Mouse (Mus musculus): ENCODE results near the gene Alox5.
"Not testable (repeated sequence)": the region's sequence is repeated elsewhere in the genome, so short reads cannot be mapped to it uniquely, and the experiment has no call there.

The Alox5 gene

DNA sequence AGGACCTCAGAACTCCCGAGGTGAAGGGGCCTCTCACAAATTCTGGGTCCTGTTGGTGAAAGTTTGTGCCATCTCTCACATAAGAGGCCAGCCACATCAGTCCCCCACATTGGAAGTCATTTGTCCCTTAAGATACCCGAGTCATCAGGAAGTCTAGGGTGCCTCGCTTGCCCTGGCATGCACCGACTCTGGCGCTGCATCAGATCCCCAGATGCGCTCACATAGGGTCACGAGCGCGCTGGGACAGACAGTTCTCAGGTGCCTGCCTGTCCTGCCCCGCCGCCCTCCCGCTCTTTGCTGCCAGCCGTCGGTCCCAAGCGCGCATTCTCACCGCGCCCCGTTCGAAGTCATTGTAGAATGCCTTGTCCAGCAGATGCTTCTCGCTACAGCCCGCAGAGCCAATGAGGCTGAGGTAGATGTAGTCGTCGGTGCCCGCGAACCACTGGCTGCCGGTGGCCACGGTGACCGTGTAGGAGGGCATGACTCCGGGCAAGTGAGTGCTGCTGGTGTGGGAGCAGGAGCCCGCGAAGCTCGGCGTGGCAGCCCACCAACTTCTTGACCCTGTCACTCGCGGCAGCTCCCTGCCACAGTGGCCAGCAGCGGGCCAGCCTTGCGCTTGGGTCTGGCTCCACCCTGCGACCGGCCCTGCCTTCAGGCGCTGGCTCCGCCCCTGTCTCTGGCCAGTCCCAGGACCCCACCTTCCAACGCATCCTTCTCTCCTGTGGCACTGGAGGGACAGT, at the start of gene Alox5:
Gene Alox5 (minus strand): TSS at position 635 of the 740 bp plus-strand sequence.
- in situ Hi-C loops (cut with MboI; ENCODE audit: low sequenced_read_pairs): no loop called here

DNA sequence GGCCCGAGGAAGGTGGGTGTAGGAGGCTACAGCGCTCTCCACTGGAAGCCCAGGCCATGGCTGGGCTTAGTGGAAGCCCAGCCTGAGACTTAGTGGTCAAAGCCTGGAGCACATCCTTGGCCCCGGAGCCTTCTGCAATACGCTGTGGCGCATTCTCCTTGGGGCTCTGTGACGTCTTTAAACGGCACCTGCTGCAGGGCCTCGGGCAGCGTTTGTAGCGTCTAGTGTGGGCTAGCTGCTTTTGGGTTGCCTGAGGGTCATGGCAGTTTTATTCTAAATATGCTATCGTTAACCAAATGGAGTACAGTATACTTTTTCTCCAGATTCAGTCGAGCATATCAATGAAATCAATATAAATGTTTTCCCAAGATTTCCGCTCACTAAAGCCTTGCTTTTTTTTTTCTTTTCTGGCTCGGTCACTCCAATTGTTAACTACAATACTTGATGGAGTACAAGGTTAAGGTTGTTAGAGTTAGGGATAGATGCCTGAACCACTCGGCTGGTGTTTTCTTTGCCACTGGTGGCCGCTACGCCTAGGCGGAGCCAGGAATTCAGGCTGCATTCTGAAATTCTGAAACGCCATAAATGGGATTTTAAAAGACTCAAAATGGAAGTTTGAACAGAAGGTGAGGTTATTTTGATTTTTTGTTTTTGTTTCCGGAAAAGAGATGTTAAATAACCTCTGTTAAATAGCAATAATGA, 45.5 kb upstream of the Alox5 start, which contains the start of gene Olfr212:
Gene Olfr212 (plus strand): TSS at position 215 of the 702 bp plus-strand sequence.
- in situ Hi-C loops (cut with MboI; ENCODE audit: low sequenced_read_pairs): not testable (repeated sequence)

DNA sequence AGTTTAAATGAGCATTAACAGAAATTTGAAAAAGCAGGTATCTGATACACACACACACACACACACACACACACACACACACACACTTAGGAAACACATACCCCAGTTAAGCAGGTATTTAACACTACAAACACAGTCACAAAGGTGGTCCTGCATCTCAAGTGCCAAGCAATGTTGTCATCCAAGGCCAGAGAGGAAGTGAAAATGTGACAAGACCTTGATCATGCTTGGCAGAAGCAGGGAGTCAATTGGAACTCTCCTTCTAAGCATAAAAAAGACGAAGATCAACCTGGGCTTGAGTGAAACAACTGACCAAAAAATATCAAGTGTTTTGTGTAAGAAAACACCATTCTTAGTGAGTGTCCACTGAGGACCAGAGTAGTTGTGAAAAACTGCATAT, 35.0 kb upstream of the Alox5 start:
- in situ Hi-C loops (cut with MboI; ENCODE audit: low sequenced_read_pairs): no loop called here

DNA sequence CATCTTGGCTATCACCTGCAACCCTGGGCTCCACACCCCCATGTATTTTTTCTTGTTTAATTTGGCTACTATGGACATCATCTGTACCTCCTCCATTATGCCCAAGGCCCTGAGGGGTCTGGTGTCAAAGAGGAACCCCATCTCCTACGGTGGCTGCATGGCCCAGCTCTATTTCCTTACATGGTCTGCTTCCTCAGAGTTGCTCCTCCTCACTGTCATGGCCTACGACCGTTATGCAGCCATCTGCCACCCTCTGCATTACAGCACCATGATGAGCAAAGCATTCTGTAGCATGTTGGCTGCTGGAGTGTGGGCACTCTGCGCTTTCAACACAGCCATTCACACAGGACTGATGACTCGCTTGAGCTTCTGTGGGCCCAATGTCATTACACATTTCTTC, 32.8 kb upstream of the Alox5 start:
- in situ Hi-C loops (cut with MboI; ENCODE audit: low sequenced_read_pairs): no loop called here

DNA sequence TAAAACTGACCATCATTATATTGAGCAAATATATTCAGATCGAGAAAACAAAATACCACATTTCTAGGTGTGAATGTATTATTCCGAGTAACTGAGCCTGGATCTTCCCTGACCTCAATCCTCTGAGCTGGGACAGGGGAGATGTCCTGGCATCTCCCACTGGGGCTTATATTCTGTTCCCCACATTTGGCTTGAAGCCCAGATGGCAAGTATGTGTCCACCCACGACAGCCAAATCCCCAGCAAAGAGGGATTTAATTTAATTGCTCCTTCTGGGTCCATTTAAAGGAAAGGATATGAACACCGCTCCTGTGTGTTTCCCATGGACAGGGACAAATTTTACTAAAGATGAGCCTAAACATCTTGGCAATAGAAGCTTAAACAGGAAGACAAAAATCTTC, 27.8 kb upstream of the Alox5 start, which contains the start of gene Olfr211:
Gene Olfr211 (plus strand): TSS at position 301 of the 400 bp plus-strand sequence.
- in situ Hi-C loops (cut with MboI; ENCODE audit: low sequenced_read_pairs): no loop called here

DNA sequence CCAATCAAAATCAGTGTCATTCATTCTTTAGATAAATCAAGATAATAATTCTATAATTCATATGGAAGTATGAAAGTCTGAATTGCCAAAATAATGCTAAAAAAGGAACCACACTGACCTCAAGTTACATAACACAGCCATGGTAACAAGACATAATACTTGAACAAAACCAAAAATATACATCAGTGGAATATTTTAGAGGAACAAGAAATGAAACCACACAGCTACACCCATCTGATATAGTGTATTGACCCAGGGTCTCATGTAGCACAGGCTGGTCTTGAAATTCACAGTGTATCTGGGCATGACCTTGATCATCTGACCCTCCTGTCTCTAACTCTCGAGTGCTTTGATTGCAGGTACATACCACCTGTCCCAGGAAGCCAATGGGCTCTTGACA, 25.9 kb upstream of the Alox5 start:
- in situ Hi-C loops (cut with MboI; ENCODE audit: low sequenced_read_pairs): no loop called here

DNA sequence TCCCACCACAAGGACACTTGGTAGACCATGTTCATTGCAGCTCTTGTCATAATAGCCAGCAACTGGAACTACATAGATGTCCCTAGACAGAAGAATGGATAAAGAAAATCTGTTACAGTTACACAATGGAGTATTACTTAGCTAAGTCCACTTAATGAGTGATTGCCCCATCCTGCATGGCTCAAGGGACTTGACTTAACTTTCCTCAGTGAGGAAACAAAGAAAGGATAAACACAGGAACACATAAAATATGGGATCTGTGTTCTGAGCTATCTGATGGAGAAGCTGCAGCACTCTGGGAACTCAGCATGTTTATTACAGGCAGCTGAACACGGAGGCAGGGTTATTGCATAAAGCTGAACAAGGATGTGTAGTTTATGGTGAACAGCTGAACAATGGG, 24.1 kb upstream of the Alox5 start:
- in situ Hi-C loops (cut with MboI; ENCODE audit: low sequenced_read_pairs): no loop called here

DNA sequence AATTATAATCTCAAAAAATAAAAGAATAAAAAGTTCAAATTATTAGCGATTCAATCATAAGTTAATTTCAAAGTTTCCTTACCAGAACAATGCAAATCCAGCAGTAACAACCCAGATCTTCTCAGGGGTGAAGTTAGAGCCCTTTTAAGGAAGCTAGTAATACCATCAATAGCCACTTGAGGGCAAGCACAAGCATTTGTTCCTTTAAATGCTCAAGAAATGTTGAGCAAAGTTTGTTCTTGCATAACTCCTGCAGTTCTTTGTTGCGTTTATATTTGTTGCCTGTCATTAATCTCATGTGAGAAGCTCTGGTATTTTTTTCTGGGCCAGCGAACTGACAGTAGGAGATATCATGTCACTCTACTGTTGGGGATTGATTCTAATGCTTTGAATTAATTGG, 7.1 kb upstream of the Alox5 start:
- in situ Hi-C loops (cut with MboI; ENCODE audit: low sequenced_read_pairs): no loop called here

DNA sequence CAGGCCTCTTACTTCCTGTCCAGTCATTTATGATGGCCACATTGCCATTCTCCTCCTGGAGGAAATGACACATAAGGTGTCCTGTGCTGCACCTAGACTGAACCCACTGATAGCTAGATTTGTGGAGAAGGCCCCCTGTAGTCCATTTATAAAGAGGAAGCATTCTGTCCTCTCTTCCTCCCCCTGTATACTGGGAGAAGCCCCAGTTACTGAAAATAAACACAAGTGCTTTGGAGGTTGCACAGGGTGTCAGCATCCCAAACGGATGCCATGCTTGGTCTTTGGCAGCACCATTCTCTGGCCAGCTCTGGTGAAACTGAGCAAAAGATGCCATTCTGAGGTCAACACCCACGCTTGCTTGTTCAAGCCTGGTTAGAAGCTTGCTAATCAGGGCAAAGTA, 1.7 kb downstream of the Alox5 start:
- in situ Hi-C loops (cut with MboI; ENCODE audit: low sequenced_read_pairs): no loop called here

DNA sequence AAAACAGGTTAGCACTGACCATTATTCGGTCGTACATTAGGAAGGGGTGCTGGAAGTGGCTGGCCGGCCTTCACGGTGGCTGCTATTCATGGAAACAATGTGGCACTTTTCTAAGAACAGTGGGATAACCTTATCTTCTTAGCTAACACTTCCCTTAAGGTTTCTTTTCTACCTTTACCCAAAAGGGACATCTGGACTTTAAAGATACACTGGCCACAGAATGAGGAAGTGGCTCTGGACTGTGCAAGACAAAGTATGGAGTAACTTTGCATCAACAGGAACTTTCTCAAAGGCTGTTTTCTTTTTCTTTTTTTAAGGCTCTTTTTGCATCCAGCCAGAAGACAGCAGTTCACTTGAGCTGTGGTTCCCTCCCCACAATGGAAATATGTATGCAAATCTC, 2.2 kb downstream of the Alox5 start:
- in situ Hi-C loops (cut with MboI; ENCODE audit: low sequenced_read_pairs): no loop called here

DNA sequence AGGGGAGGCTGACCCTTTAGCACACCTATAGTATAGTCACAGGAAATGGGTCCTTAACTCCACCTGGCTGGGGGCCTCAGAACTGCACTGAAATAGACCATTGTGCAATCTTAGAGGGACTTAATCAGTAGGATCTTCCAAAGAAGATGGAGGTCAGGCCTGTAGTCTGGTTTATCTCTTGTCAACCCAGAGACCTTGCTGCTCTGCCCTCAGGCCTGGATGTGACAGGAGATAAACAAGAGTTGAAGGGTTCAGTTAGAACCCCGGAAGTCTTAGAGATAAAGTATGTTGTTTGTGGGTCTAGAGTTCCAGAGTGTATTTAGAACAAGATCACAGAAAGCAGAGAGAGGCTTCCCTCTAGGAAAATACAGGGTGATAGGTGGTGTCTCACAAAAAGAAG, 4.5 kb downstream of the Alox5 start:
- in situ Hi-C loops (cut with MboI; ENCODE audit: low sequenced_read_pairs): no loop called here

DNA sequence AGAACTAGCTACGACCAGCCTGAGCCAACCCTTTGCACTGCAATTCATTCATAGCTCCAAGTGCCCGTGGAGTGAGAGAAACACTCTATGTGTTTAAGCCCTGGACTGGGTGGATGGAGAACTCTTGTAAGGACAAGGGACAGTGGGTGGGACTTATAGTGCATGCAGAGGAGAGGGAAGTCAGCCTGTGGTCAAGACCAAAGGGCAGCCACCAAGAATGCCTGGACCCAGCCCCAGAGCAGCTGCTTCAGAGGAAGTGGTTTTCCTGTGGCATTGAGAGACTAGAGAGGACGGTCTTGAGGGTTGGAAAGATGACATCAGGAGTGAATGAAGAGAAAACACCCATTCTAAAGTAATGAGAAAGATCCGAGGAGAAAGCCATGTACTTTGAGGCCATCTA, 5.2 kb downstream of the Alox5 start:
- in situ Hi-C loops (cut with MboI; ENCODE audit: low sequenced_read_pairs): no loop called here

DNA sequence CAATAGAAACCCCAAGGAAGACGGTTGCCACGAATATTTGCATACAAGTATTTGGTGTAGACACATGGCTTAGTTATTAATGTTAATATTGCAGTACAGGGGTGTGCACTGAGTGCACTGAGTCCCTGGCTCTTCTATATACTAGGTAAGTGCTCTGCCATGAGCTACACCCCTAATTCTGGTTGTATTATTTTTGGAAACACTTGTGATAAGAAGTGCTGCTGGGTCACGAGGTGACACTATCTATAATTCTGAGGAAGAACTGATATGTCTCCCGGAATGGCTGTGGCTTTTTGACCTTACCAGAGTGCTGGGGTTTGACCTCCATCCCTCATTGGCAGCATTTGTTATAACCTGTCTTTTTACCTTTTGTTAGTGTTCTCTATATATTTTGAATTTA, 20.1 kb downstream of the Alox5 start:
- in situ Hi-C loops (cut with MboI; ENCODE audit: low sequenced_read_pairs): no loop called here

DNA sequence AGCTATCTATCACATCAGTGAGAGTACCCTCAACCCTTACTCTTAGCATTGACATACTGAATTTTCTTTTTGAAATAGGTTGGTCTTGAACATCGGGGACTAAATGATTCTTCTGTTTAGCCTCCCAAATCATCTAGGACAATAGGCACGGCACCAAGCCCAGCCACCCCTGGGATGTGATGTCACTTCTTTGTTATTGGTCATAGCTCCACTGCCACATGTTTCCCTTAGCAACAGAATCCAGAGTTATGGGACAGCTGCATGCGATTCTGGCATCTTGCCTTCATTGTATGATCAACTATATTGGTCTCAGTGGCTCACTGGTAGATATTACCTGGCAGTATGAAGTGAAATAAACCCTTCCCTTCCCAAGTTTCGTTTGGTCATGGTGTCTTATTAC, 20.5 kb downstream of the Alox5 start:
- in situ Hi-C loops (cut with MboI; ENCODE audit: low sequenced_read_pairs): no loop called here

DNA sequence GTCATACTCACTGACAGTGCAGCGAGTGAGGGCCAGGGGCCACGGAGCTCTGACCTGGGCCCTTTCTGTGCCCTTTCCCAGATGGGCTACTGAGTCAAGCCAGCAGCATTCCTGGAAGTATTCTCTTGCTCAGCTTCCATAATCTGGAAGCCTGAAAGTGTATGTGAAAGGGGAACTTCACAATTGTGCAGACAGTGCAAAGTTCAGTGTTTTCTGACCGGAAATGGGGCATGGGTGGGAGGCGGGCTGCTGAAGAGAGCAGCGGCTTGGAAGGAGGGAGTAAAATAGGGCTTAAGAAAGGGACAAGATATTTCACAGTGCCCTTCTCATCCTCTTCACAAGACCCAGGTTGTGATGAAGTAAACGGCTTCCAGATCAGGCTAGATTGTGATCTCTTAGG, 21.4 kb downstream of the Alox5 start:
- in situ Hi-C loops (cut with MboI; ENCODE audit: low sequenced_read_pairs): loop anchor here (10.0 kb wide), 1 partner anchor 125 kb away; no protein-coding TSS in a partner anchor

DNA sequence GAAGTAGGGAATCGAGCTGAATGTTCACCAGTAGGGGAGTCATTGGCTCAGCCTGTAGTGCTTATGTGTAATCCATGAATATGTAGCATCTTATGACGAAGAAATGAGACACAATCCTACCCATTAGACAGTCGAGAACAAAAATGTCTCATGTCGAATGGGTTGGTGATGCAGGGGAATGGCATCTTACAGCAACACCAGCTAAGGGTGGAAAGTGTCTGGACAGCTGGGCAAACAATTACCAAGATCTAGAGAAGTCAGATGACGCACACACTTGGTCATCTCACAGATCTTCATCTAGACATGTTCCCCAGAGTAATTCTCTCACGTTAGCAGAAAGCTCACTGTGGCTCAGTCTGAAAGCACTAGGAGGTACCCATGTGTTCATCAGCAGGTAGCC, 22.1 kb downstream of the Alox5 start:
- in situ Hi-C loops (cut with MboI; ENCODE audit: low sequenced_read_pairs): loop anchor here (10.0 kb wide), 1 partner anchor 126 kb away; no protein-coding TSS in a partner anchor

DNA sequence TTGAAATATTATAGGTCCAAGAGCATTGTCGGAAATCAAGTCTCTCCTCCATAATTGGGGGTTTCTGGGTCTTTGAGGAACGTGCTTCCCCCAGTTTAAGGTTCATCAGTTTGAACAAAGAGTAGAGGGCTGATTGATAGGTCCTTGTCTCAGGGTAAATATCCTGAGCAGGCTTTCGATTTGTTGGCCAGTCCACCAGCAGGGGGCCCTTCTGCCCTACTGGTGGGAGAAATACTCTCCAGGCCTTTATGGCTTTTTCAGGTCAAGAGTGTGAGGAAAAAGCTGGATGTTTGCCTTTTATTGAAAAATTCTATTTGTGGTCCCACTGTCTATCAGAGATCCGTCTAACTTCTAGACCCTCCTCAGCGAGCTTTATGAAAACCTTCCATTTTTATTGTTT, 32.7 kb downstream of the Alox5 start:
- in situ Hi-C loops (cut with MboI; ENCODE audit: low sequenced_read_pairs): no loop called here

DNA sequence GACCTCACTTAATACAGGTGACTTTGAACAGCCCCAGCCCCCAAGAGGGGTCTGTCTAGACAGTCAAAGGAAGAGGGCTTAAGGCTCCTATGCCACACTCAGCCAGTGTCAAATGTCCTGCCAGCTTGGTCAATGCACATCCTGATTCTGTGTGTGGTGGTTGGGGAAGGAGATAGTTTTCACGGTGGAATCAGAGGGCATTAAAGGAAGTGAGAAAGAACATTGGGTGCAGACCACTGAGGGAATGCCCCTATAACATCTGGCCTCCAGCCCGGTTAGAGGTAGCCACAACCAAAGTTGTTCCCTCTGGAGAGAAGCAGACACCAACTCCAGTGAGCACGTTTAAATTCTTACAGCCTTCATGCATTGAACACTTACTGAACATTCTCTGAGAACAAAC, 33.4 kb downstream of the Alox5 start:
- in situ Hi-C loops (cut with MboI; ENCODE audit: low sequenced_read_pairs): no loop called here

DNA sequence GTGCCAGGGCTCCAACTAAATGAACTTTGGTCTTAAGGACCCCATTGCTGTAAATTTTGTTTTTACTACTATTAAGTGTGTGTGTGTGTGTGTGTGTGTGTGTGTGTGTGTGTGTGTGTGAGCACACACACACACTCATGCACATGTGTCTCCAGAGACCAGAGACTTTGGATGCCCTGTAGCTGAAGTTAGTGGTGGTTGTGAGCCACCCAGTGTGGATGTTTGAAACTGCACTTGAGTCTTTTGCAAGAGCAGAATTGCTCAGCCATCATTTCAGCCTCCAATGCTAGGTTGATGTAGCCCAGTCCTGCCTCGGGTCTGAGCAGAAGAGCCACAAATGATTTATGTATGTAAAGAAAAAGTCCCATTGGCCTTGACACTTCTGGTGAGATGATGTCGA, 37.3 kb downstream of the Alox5 start:
- in situ Hi-C loops (cut with MboI; ENCODE audit: low sequenced_read_pairs): no loop called here

DNA sequence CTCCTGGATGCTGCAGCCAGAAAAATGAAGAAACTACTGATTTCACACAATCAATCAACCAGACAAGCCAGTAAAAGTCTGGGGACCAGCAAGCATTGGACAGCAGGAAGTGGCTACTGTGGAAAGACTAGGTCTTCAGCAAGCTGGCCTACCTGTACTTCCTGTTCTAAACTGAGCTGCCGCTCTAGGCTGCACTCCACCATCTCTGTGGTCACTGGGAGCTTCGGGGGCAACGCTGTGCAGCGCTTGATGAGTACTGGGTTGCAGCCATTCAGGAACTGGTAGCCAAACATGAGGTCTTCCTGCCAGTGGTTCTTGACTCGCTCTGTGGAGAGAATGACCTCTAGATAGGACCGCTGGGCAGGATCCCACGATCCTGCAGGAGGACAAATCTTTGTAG, 38.0 kb downstream of the Alox5 start:
- in situ Hi-C loops (cut with MboI; ENCODE audit: low sequenced_read_pairs): no loop called here

DNA sequence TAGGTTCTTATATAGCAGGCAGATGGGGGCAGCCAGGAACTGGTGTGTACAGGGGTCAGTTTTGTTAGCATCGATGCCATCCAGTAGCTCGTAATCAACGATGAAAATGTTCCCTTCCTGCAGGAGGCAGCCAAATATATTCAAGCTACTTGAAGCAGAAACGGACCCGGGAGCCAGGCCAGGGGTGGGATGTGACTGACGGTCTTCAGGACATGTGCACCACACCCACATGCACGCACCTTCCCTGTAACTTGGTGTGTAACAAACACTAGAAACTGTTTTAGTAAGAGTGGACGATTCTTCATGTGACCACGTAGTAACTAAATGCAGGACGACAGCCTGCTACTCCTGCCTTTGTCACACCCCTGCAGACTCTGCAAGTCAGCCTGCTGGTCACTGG, 40.7 kb downstream of the Alox5 start:
- in situ Hi-C loops (cut with MboI; ENCODE audit: low sequenced_read_pairs): no loop called here

DNA sequence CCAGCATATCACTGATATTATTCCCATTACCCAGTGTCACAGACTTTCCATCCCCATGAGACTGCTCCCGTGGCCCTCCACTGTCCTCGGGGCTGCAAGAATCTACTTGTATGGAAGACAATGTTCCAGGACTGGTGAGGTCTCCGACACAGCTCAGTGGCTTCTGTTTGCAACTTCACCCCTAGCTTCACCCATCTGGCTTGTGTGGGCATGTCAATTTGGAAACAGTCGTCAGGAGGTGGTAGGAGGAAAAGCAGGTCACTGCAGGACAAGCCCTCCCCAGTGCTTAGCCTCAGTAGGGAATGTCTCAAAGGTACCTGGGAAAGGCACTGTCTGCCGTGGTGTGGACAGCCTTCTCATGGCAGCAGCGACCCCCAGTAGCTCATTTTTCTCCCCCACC, 41.3 kb downstream of the Alox5 start:
- in situ Hi-C loops (cut with MboI; ENCODE audit: low sequenced_read_pairs): no loop called here
